In genomic region chr9:65111698-65112097, GRCm38 (mm10) we compare ENCODE assay signal across 21 mouse cellular contexts. TPM values are rescaled to one million over a fixed set of nuclear protein-coding genes. Genes with fewer than 3 reads are reported as not detected.
"Had no signal": no experiment of that assay in that cellular context is flagged by ENCODE, and none has a peak within 500 bp of the region (broad histone marks: within the 10 kb centered on the region; RNA-seq: fewer than 3 reads in every experiment).

No protein-coding gene starts in this region.

- ATAC-seq: hindbrain, embryonic 16.5 days; inflammation-experienced regulatory T-cells, adult 6 months; intestine, embryonic 15.5 days; intestine, postnatal 0 days; liver, embryonic 12.5 days had no signal

- DNase-seq: gastrocnemius, postnatal 14 days; gastrocnemius, postnatal 36 days; heart, adult 11 months; heart, adult 2 months; heart, postnatal 14 days; heart, postnatal 36 days; kidney, adult 18-20 months; kidney, adult 8-10 months; kidney, postnatal 10 days; kidney, postnatal 25 days; kidney, postnatal 4 days; layer of hippocampus, adult 9-11 months; layer of hippocampus, postnatal 36 days; left cerebral cortex, postnatal 4 days had no signal

RNA-seq across cellular contexts. Expression of gene Igdcc3, which starts 29.3 kb away (rescaled TPM):
- total RNA-seq: hematopoietic stem cell, adult 5-6 weeks; liver, adult 2 months had no signal
- polyA plus RNA-seq: inflammation-experienced regulatory T-cells, adult 6 months; liver, adult 2 months had no signal
